Mouse (Mus musculus): ENCODE measurements around the gene Trak1. TPM values are rescaled to one million over a fixed set of nuclear protein-coding genes. Genes with fewer than 3 reads are reported as not detected.

Trak1 gene
- polyA plus RNA-seq, 1 experiment, result 31.0 TPM

- no peak for DNase-seq (ENCODE audit: low read depth in 1 of 2, low spot score in 2 of 2)
- 79% methylated on average over 17 of the region's 17 CpGs for WGBS
- TF ChIP-seq POLR2A (IDR thresholded peaks at IDR 0.05; ENCODE audit: low read depth, low read length), result no peak
- no peak for TF ChIP-seq CTCF (IDR thresholded peaks at IDR 0.05; ENCODE audit: extremely low read depth, insufficient read depth, insufficient read length, insufficient replicate concordance)
Measured at GRCm38 (mm10) chr9:121398100-121398760, 100.9 kb downstream of the Trak1 start.

GRCm38 (mm10) chr9:121398761-121399160 lies 101.5 kb downstream of the Trak1 start:
- peaks cover 11% of the 10 kb centered on the region for H3K36me3 ChIP-seq (ENCODE audit: control insufficient read depth, insufficient read depth, low read length)
- no peaks in the 10 kb centered on the region for H3K4me1 ChIP-seq (ENCODE audit: control insufficient read depth, insufficient read depth, insufficient read length)
- TF ChIP-seq POLR2A (IDR thresholded peaks at IDR 0.05; ENCODE audit: low read depth, low read length) (no peak), CTCF (IDR thresholded peaks at IDR 0.05; ENCODE audit: extremely low read depth, insufficient read depth, insufficient read length, insufficient replicate concordance) (no peak)
- no peak for DNase-seq (ENCODE audit: low read depth in 1 of 2, low spot score in 2 of 2)
- WGBS, result 75% methylated on average over 7 of the region's 7 CpGs
- H3K27me3 ChIP-seq (ENCODE audit: control insufficient read depth, insufficient read depth, low read length), result no peaks in the 10 kb centered on the region
- H3K27ac ChIP-seq (ENCODE audit: insufficient read depth, low read length), result no peak overlapping the region
- no peak overlapping the region for H3K4me3 ChIP-seq (ENCODE audit: extremely low read depth, insufficient read depth, insufficient read length)

More at GRCm38 (mm10) chr9:121398100-121398760, 100.9 kb downstream of the Trak1 start:
- Histone ChIP-seq H3K36me3 (ENCODE audit: control insufficient read depth, insufficient read depth, low read length) (peaks cover 10% of the 10 kb centered on the region), H3K4me3 (ENCODE audit: extremely low read depth, insufficient read depth, insufficient read length) (no peak overlapping the region), H3K4me1 (ENCODE audit: control insufficient read depth, insufficient read depth, insufficient read length) (no peaks in the 10 kb centered on the region), H3K27ac (ENCODE audit: insufficient read depth, low read length) (no peak overlapping the region), H3K27me3 (ENCODE audit: control insufficient read depth, insufficient read depth, low read length) (no peaks in the 10 kb centered on the region)

GRCm38 (mm10) chr9:121400608-121401007 lies 103.3 kb downstream of the Trak1 start:
- TF ChIP-seq POLR2A (IDR thresholded peaks at IDR 0.05; ENCODE audit: low read depth, low read length) (no peak), CTCF (IDR thresholded peaks at IDR 0.05; ENCODE audit: extremely low read depth, insufficient read depth, insufficient read length, insufficient replicate concordance) (no peak)
- DNase-seq (ENCODE audit: low read depth in 1 of 2, low spot score in 2 of 2), result no peak
- Histone ChIP-seq H3K27me3 (ENCODE audit: control insufficient read depth, insufficient read depth, low read length) (no peaks in the 10 kb centered on the region), H3K27ac (ENCODE audit: insufficient read depth, low read length) (no peak overlapping the region), H3K4me1 (ENCODE audit: control insufficient read depth, insufficient read depth, insufficient read length) (no peaks in the 10 kb centered on the region), H3K4me3 (ENCODE audit: extremely low read depth, insufficient read depth, insufficient read length) (no peak overlapping the region), H3K36me3 (ENCODE audit: control insufficient read depth, insufficient read depth, low read length) (peaks cover 6% of the 10 kb centered on the region)
- 93% methylated on average over 8 of the region's 8 CpGs for WGBS

DNA sequence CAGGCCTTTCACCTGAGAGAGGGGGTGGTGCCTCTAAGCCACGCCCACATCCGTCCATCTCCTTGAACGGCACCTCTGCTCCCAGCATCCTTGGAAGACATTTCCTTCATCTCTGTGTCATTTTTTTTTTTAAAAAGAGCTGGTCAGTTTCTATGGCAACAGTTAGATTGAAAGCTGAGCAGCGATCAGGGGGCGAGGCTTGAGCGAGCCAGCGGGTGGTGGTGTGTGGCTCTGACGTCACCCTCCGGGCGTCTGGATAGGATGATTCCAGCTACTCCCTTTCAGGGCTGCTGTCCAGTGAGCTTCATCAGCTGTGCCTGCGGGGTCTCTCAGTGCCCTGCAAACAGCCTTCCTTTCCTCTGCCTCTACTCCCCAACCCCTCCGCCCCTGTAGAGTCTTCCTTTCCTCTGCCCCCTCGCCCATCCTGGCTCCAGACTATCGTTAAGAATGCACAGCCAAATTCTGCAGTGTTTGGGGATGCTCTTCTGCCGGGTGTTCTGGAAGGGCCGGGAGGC lies 105.9 kb downstream of the Trak1 start:
- WGBS, result 90% methylated on average over 16 of the region's 16 CpGs
- no peak for DNase-seq (ENCODE audit: low read depth in 1 of 2, low spot score in 2 of 2)

DNA sequence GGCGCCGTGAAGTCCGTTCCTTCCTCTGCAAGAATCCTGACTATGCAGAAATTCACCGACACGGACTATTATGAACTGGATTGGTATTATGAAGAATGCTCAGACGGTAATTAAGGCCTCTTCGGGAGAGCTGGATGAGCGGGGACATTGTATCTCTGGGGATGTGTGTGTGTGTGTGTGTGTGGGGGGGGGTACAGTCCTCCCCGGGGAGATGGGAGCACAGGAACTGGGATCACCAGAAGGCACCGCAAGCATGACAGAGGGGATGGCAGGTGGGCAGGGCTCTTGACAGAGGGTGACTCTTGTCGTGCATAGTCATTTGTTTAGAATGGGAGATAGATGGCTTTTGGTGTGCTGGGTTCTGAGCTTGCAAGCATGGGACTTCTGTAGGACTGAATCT lies 106.4 kb downstream of the Trak1 start:
- TF ChIP-seq POLR2A (IDR thresholded peaks at IDR 0.05; ENCODE audit: low read depth, low read length), result no peak
- no peak for TF ChIP-seq CTCF (IDR thresholded peaks at IDR 0.05; ENCODE audit: extremely low read depth, insufficient read depth, insufficient read length, insufficient replicate concordance)
- no peak for DNase-seq (ENCODE audit: low read depth in 1 of 2, low spot score in 2 of 2)
- Histone ChIP-seq H3K27me3 (ENCODE audit: control insufficient read depth, insufficient read depth, low read length) (no peaks in the 10 kb centered on the region), H3K4me3 (ENCODE audit: extremely low read depth, insufficient read depth, insufficient read length) (no peak overlapping the region), H3K36me3 (ENCODE audit: control insufficient read depth, insufficient read depth, low read length) (peaks cover 3% of the 10 kb centered on the region; the same call in 1 of the 2 replicates), H3K27ac (ENCODE audit: insufficient read depth, low read length) (no peak overlapping the region), H3K4me1 (ENCODE audit: control insufficient read depth, insufficient read depth, insufficient read length) (no peaks in the 10 kb centered on the region)
- 91% methylated on average over 11 of the region's 11 CpGs for WGBS

More for the DNA sequence above, 105.9 kb downstream of the Trak1 start:
- no peaks in the 10 kb centered on the region for H3K27me3 ChIP-seq (ENCODE audit: control insufficient read depth, insufficient read depth, low read length)
- H3K36me3 ChIP-seq (ENCODE audit: control insufficient read depth, insufficient read depth, low read length), result peaks cover 6% of the 10 kb centered on the region
- H3K4me1 ChIP-seq (ENCODE audit: control insufficient read depth, insufficient read depth, insufficient read length), result no peaks in the 10 kb centered on the region
- no peak overlapping the region for H3K4me3 ChIP-seq (ENCODE audit: extremely low read depth, insufficient read depth, insufficient read length)
- no peak for TF ChIP-seq POLR2A (IDR thresholded peaks at IDR 0.05; ENCODE audit: low read depth, low read length)
- TF ChIP-seq CTCF (IDR thresholded peaks at IDR 0.05; ENCODE audit: extremely low read depth, insufficient read depth, insufficient read length, insufficient replicate concordance), result no peak
- no peak overlapping the region for H3K27ac ChIP-seq (ENCODE audit: insufficient read depth, low read length)

- no peak for DNase-seq (ENCODE audit: low read depth in 1 of 2, low spot score in 2 of 2)
- 93% methylated on average over 8 of the region's 8 CpGs for WGBS
- TF ChIP-seq CTCF (IDR thresholded peaks at IDR 0.05; ENCODE audit: extremely low read depth, insufficient read depth, insufficient read length, insufficient replicate concordance), result no peak
- no peak for TF ChIP-seq POLR2A (IDR thresholded peaks at IDR 0.05; ENCODE audit: low read depth, low read length)
Measured at GRCm38 (mm10) chr9:121405088-121405681, 107.9 kb downstream of the Trak1 start.

GRCm38 (mm10) chr9:121405792-121406191 lies 108.5 kb downstream of the Trak1 start:
- Histone ChIP-seq H3K27me3 (ENCODE audit: control insufficient read depth, insufficient read depth, low read length) (no peaks in the 10 kb centered on the region), H3K4me1 (ENCODE audit: control insufficient read depth, insufficient read depth, insufficient read length) (no peaks in the 10 kb centered on the region), H3K4me3 (ENCODE audit: extremely low read depth, insufficient read depth, insufficient read length) (no peak overlapping the region), H3K36me3 (ENCODE audit: control insufficient read depth, insufficient read depth, low read length) (0 out of 2 replicates have a peak, but pooled peaks cover 2% of the 10 kb centered on the region), H3K27ac (ENCODE audit: insufficient read depth, low read length) (no peak overlapping the region)
- 93% methylated on average over 4 of the region's 4 CpGs for WGBS
- DNase-seq (ENCODE audit: low read depth in 1 of 2, low spot score in 2 of 2), result no peak
- TF ChIP-seq CTCF (IDR thresholded peaks at IDR 0.05; ENCODE audit: extremely low read depth, insufficient read depth, insufficient read length, insufficient replicate concordance) (no peak), POLR2A (IDR thresholded peaks at IDR 0.05; ENCODE audit: low read depth, low read length) (no peak)

More at GRCm38 (mm10) chr9:121405088-121405681, 107.9 kb downstream of the Trak1 start:
- Histone ChIP-seq H3K4me1 (ENCODE audit: control insufficient read depth, insufficient read depth, insufficient read length) (no peaks in the 10 kb centered on the region), H3K27me3 (ENCODE audit: control insufficient read depth, insufficient read depth, low read length) (no peaks in the 10 kb centered on the region), H3K4me3 (ENCODE audit: extremely low read depth, insufficient read depth, insufficient read length) (no peak overlapping the region), H3K27ac (ENCODE audit: insufficient read depth, low read length) (no peak overlapping the region), H3K36me3 (ENCODE audit: control insufficient read depth, insufficient read depth, low read length) (0 out of 2 replicates have a peak, but pooled peaks cover 2% of the 10 kb centered on the region)
